Mouse (Mus musculus) hindbrain, embryonic 14.5 days (tissue): Measurements from ENCODE around the gene Top3b. TPM values are rescaled to one million over a fixed set of nuclear protein-coding genes. Genes with fewer than 3 reads are reported as not detected.

ENCODE experiments used
- polyA plus RNA-seq: library from polyadenylated mRNA; unstranded; fragments of >200 nt; fragmentation: Nextera tagmentation; extraction: Ambion mirVana; gene quantifications from 2 replicates; pipeline ENCODE4 v1.2.1, GENCODE M21; 2014

Gene Top3b
- polyA plus RNA-seq, 1 experiment from 2014 or later = 77.7 TPM

Other genes with a start within 250 kb of the Top3b start
- gene Olfr19, start 194.3 kb upstream of the Top3b start, polyA plus RNA-seq = not detected in 2 replicates
- gene Spag6l, start 41.3 kb upstream of the Top3b start, polyA plus RNA-seq = 18.3 and 21.6 TPM in 2 replicates
- not detected in 2 replicates for gene Igll1, start 6.8 kb upstream of the Top3b start, polyA plus RNA-seq
- 0.80 TPM in 1 of 2 replicates, not detected in the other for gene Vpreb1, start 107 bp downstream of the Top3b start, polyA plus RNA-seq
- gene Ppm1f, start 25.7 kb downstream of the Top3b start, polyA plus RNA-seq = 20.3 and 22.1 TPM in 2 replicates
- 223 and 236 TPM in 2 replicates for gene Mapk1, start 112.6 kb downstream of the Top3b start, polyA plus RNA-seq
- gene Ypel1, start 199.0 kb downstream of the Top3b start, polyA plus RNA-seq = 118 and 124 TPM in 2 replicates
- 128 and 136 TPM in 2 replicates for gene Ppil2, start 240.5 kb downstream of the Top3b start, polyA plus RNA-seq